32 mouse cellular contexts compared by ENCODE assay signal in the genomic region with DNA sequence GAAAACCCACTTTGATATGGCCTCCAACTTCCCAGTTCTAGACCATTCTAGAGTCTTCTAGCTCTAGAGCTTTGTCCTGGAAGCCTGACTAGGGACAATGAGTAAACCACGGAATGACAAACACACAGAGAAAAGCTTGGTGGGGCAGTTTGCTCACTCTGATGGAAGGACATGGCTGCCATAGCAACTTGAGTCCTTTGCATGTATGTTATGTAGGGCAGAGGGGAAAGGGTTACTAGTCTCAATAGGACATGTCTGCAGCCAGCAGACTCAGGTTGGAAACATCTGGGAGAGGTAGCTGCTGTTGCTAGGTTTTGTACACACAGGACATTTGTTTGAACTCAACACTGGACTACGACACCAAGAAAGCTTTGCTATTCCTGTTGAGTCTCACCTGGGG.
"Had no signal": no experiment of that assay in that cellular context is flagged by ENCODE, and none has a peak within 500 bp of the region (broad histone marks: within the 10 kb centered on the region; RNA-seq: fewer than 3 reads in every experiment).

No protein-coding gene starts in this region.

- ATAC-seq: liver, embryonic 12.5 days; liver, postnatal 0 days; lung, postnatal 0 days; midbrain, embryonic 13.5 days; midbrain, embryonic 15.5 days; midbrain, embryonic 16.5 days had no signal

- H3K27ac ChIP-seq: left cerebral cortex, adult 2 months; limb, embryonic 10.5 days; limb, embryonic 12.5 days; limb, embryonic 13.5 days; limb, embryonic 15.5 days; liver, embryonic 12.5 days; liver, embryonic 13.5 days; liver, embryonic 14.5 days; liver, embryonic 15.5 days; lung, embryonic 15.5 days; macrophage; midbrain, embryonic 10.5 days; midbrain, embryonic 12.5 days; midbrain, embryonic 13.5 days; midbrain, embryonic 15.5 days had no signal

- H3K4me1 ChIP-seq: limb, embryonic 15.5 days; liver, embryonic 12.5 days; liver, embryonic 13.5 days; liver, embryonic 15.5 days; lung, embryonic 15.5 days; megakaryocyte, embryonic 14.5 days; midbrain, embryonic 12.5 days; midbrain, embryonic 13.5 days had no signal

- H3K9ac ChIP-seq: limb, embryonic 12.5 days; limb, embryonic 13.5 days; limb, embryonic 15.5 days; liver, embryonic 12.5 days; liver, embryonic 13.5 days; liver, embryonic 14.5 days; liver, embryonic 15.5 days; liver, postnatal 0 days; lung, embryonic 14.5 days; lung, embryonic 15.5 days; midbrain, embryonic 12.5 days; midbrain, embryonic 13.5 days; midbrain, embryonic 15.5 days had no signal

- H3K27me3 ChIP-seq: limb, embryonic 12.5 days; limb, embryonic 13.5 days; limb, embryonic 15.5 days; liver, embryonic 12.5 days; liver, embryonic 13.5 days; liver, embryonic 15.5 days; lung, embryonic 15.5 days; megakaryocyte, embryonic 14.5 days; midbrain, embryonic 12.5 days; midbrain, embryonic 13.5 days; midbrain, embryonic 15.5 days had no signal

- H3K9me3 ChIP-seq: limb, embryonic 10.5 days; limb, embryonic 12.5 days; limb, embryonic 13.5 days; limb, embryonic 15.5 days; liver, embryonic 12.5 days; liver, embryonic 13.5 days; liver, embryonic 15.5 days; lung, embryonic 15.5 days; megakaryocyte, embryonic 14.5 days; midbrain, embryonic 10.5 days; midbrain, embryonic 12.5 days; midbrain, embryonic 13.5 days; midbrain, embryonic 15.5 days had no signal

- H3K4me3 ChIP-seq: left cerebral cortex, adult 2 months; limb, embryonic 10.5 days; limb, embryonic 12.5 days; limb, embryonic 13.5 days; limb, embryonic 15.5 days; liver, embryonic 12.5 days; liver, embryonic 13.5 days; liver, embryonic 15.5 days; lung, embryonic 15.5 days; megakaryocyte, embryonic 14.5 days; midbrain, embryonic 10.5 days; midbrain, embryonic 12.5 days; midbrain, embryonic 13.5 days; midbrain, embryonic 15.5 days; myocyte had no signal

- H3K36me3 ChIP-seq: limb, embryonic 10.5 days; limb, embryonic 12.5 days; limb, embryonic 13.5 days; liver, embryonic 12.5 days; liver, embryonic 13.5 days; liver, embryonic 15.5 days; midbrain, embryonic 10.5 days; midbrain, embryonic 12.5 days; midbrain, embryonic 13.5 days; midbrain, embryonic 15.5 days had no signal

- DNase-seq: left cerebral cortex, postnatal 4 days; liver; liver, embryonic 13.5 days; liver, postnatal 0 days; lung, adult 18-20 months; lung, adult 2 months; lung, embryonic 14.5 days; lung, postnatal 10 days; lung, postnatal 14 days; lung, postnatal 36 days; lung, postnatal 4 days; midbrain, embryonic 14.5 days had no signal

- H3K4me2 ChIP-seq: limb, embryonic 12.5 days; limb, embryonic 13.5 days; limb, embryonic 15.5 days; liver, embryonic 11.5 days; liver, embryonic 12.5 days; liver, embryonic 13.5 days; liver, embryonic 15.5 days; lung, embryonic 14.5 days; lung, embryonic 15.5 days; midbrain, embryonic 11.5 days; midbrain, embryonic 12.5 days; midbrain, embryonic 13.5 days; midbrain, embryonic 15.5 days had no signal
